Mouse (Mus musculus) kidney, adult 2 months (tissue): ENCODE results near the gene Ggcx. TPM values are rescaled to one million over a fixed set of nuclear protein-coding genes. Genes with fewer than 3 reads are reported as not detected.

ENCODE experiments used
- DNase-seq: peaks from one replicate; pipeline ENCODE4 v3.0.0; 2021
- H3K27ac ChIP-seq: fragments of 200-500 bp; 2 replicates; pipeline ENCODE4 v1.5.1; 2012; ENCODE audit warnings: low read depth, low read length, control low read depth, inconsistent platforms; ENCODE audit not compliant: insufficient read depth
- H3K27me3 ChIP-seq: fragments of 200-500 bp; replicated peaks from 2 replicates; pipeline ENCODE4 v1.6.1; 2012; ENCODE audit warnings: mild to moderate bottlenecking, moderate library complexity, low read length, inconsistent platforms; ENCODE audit not compliant: control insufficient read depth, insufficient read depth
- H3K36me3 ChIP-seq: fragments of 200-500 bp; 2 replicates; pipeline ENCODE4 v1.6.1; 2012; ENCODE audit warnings: mild to moderate bottlenecking, moderate library complexity, low read length, inconsistent platforms; ENCODE audit not compliant: control insufficient read depth, insufficient read depth
- H3K4me1 ChIP-seq: fragments of 200-500 bp; 2 replicates; pipeline ENCODE4 v1.6.1; 2011; ENCODE audit warnings: low read length; ENCODE audit not compliant: control insufficient read depth, insufficient read depth
- H3K4me3 ChIP-seq: fragments of 200-500 bp; 2 replicates; pipeline ENCODE4 v1.5.1; 2011; ENCODE audit warnings: mild to moderate bottlenecking, low read depth, low read length, control low read depth; ENCODE audit not compliant: insufficient read depth
- CTCF ChIP-seq: fragments of 200-500 bp; conservative IDR thresholded peaks from 2 replicates; pipeline ENCODE4 v1.5.1; 2011; ENCODE audit warnings: low read depth, mild to moderate bottlenecking, control low read depth, low read length, moderate library complexity, mixed read lengths; ENCODE audit not compliant: insufficient read depth, insufficient read length
- POLR2A ChIP-seq: fragments of 200-500 bp; IDR thresholded peaks from one replicate; pipeline ENCODE4 v1.6.1; 2011; ENCODE audit warnings: low read depth, low read length, control low read depth
- WGBS: fragments of 180-500 bp; shearing (Covaris S2); methylation state at CpG from one replicate; pipeline ENCODE4 v1.1.7; 2018; 5-methylcytosine and 5-hydroxymethylcytosine counted together
- polyA plus RNA-seq: library from polyadenylated mRNA; depleted of rRNA; stranded (reverse); fragments of >200 nt; gene quantifications from 2 replicates; pipeline ENCODE4 v1.2.3, GENCODE M21; 2012; rRNA removed

The Ggcx gene
- polyA plus RNA-seq, result 17.9 and 21.9 TPM in 2 replicates

- Histone ChIP-seq H3K4me1 (peaks cover 9% of the 10 kb centered on the region; the same call in 1 of the 2 replicates), H3K4me3 (peak within 1 kb of the TSS; percentile 81), H3K27ac (peak within 1 kb of the TSS; percentile 53), H3K36me3 (0 out of 2 replicates have a peak, but pooled peaks cover 2% of the 10 kb centered on the region), H3K27me3 (no peaks in the 10 kb centered on the region)
- TF ChIP-seq CTCF (no peak), POLR2A (peak; percentile 64)
- under 1% methylated on average over 33 of the region's 33 CpGs for WGBS
- DNase-seq, result peak; percentile 97
Observed at GRCm38 (mm10) chr6:72414076-72414756, at the start of gene Ggcx. Gene Ggcx, plus strand, starts transcription at chr6:72414308.

- H3K4me1 ChIP-seq, result peaks cover 8% of the 10 kb centered on the region
- no peaks in the 10 kb centered on the region for H3K27me3 ChIP-seq
- peak; percentile 63 for DNase-seq
- no peak overlapping the region for H3K4me3 ChIP-seq
- no peak for TF ChIP-seq CTCF
- peaks cover 4% of the 10 kb centered on the region; the same call in 1 of the 2 replicates for H3K36me3 ChIP-seq
- 46% methylated on average over 6 of the region's 6 CpGs for WGBS
- H3K27ac ChIP-seq, result no peak overlapping the region
Observed at GRCm38 (mm10) chr6:72364985-72365384, 49.1 kb upstream of the Ggcx start.

DNA sequence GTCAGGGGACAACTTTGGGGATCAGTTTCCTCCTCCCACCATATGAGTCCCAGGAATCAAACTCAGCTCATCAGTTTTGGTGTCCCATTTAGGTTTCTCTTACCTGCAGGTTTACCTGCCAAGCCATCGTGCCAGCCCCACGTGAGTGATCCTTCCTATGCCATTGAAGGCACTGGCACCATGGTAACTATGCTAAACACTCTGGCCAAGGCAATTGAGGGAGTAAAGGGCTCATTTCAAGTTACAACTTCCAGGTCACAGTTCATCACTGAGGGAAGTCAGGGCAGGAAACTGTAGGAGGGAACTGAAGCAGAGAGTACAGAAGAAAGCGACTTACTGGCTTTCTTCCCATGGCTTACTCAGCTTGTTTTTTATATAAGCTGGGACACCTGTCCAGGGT, 47.8 kb upstream of the Ggcx start:
- H3K4me3 ChIP-seq, result no peak overlapping the region
- peaks cover 3% of the 10 kb centered on the region; the same call in 1 of the 2 replicates for H3K4me1 ChIP-seq
- H3K27me3 ChIP-seq, result no peaks in the 10 kb centered on the region
- TF ChIP-seq POLR2A (no peak), CTCF (no peak)
- H3K27ac ChIP-seq, result no peak overlapping the region
- DNase-seq, result peak; percentile 19
- 41% methylated on average over 3 of the region's 3 CpGs for WGBS
- no peaks in the 10 kb centered on the region for H3K36me3 ChIP-seq

GRCm38 (mm10) chr6:72366844-72367443, 47.2 kb upstream of the Ggcx start, which contains the start of gene Rnf181:
Gene Rnf181, minus strand, starts transcription at chr6:72366956.
- no peak within 1 kb of the TSS for H3K4me3 ChIP-seq
- H3K27me3 ChIP-seq, result no peaks in the 10 kb centered on the region
- 84% methylated on average over 4 of the region's 4 CpGs for WGBS
- H3K36me3 ChIP-seq, result no peaks in the 10 kb centered on the region
- TF ChIP-seq CTCF, result no peak
- TF ChIP-seq POLR2A, result no peak
- H3K4me1 ChIP-seq, result peaks cover 3% of the 10 kb centered on the region; the same call in 1 of the 2 replicates
- DNase-seq, result no peak
- H3K27ac ChIP-seq, result no peak within 1 kb of the TSS

DNA sequence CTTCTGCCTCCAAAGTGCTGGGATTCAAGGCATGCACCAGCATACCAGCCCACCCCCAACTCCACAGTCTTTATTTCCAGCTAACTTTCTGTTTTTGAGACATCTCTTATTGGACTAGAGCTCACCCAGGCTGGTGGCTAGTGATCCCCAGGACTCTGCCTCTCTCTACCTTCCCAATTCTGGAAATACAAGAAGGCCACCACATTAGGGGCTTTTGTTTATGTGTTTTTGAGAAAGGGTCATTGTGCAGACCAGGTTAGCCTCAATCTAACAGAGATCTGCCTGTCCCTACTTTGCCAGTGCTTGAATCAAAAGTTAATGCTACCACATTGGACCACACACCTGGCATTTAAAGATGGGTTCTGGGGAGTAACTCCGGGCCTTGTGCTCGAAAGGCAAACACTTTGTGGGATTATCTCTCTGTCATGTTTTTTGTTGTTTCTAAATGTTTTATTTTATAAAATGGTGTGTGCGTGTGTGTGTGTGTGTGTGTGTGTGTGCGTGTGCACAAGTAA, 46.6 kb upstream of the Ggcx start:
- DNase-seq, result no peak
- Histone ChIP-seq H3K4me3 (no peak overlapping the region), H3K4me1 (peaks cover 3% of the 10 kb centered on the region; the same call in 1 of the 2 replicates), H3K36me3 (no peaks in the 10 kb centered on the region), H3K27me3 (no peaks in the 10 kb centered on the region), H3K27ac (no peak overlapping the region)
- TF ChIP-seq CTCF, result no peak
- WGBS, result 79% methylated on average over 4 of the region's 4 CpGs

DNA sequence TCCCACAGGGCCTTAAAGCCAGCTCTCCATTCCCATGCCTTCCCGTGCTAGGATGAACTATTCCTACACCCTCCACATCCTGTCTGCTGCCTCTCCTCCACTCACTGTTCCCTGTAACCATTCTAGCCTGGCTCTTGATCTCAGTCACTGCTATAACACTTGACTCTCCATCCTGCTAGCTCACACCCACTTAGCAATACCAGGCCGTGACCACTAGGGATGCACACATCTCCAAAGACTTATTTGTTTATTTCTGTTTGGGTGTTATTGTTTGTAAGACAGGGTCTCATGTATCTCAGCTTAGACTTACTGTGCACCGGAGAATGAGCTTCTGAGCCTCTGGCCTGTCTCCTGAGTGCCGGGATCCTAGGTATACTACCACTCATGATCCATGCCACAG, 44.6 kb upstream of the Ggcx start:
- DNase-seq, result no peak
- WGBS, result 90% methylated on average over 4 of the region's 4 CpGs
- H3K36me3 ChIP-seq, result no peaks in the 10 kb centered on the region
- no peaks in the 10 kb centered on the region for H3K27me3 ChIP-seq
- TF ChIP-seq CTCF, result peak; percentile 29
- no peak for TF ChIP-seq POLR2A
- no peak overlapping the region for H3K27ac ChIP-seq
- H3K4me3 ChIP-seq, result no peak overlapping the region
- peaks cover 12% of the 10 kb centered on the region for H3K4me1 ChIP-seq

GRCm38 (mm10) chr6:72370091-72370490, 44.0 kb upstream of the Ggcx start:
- Histone ChIP-seq H3K27me3 (no peaks in the 10 kb centered on the region), H3K4me3 (no peak overlapping the region), H3K27ac (no peak overlapping the region), H3K36me3 (no peaks in the 10 kb centered on the region), H3K4me1 (peaks cover 12% of the 10 kb centered on the region)
- peak; percentile 58 for DNase-seq
- TF ChIP-seq POLR2A, result no peak
- no peak for TF ChIP-seq CTCF
- 72% methylated on average over 12 of the region's 12 CpGs for WGBS
